Comparison of ENCODE assay signal across 27 mouse cellular contexts in genomic region chr10:116402742-116403425, GRCm38 (mm10).
DNase-seq lines count a peak whose midpoint lies in the region; ATAC-seq and TF ChIP-seq lines count a peak whose summit lies in the region.
"Had no signal": no experiment of that assay in that cellular context is flagged by ENCODE, and none has a peak within 500 bp of the region (broad histone marks: within the 10 kb centered on the region; RNA-seq: fewer than 3 reads in every experiment).

No protein-coding gene starts in this region.

- H3K4me2 ChIP-seq in forebrain, embryonic 16.5 days (ENCODE audit: low read length): no peak overlapping the region
- H3K4me2 ChIP-seq: embryonic facial prominence, embryonic 12.5 days; heart, embryonic 11.5 days; hindbrain, embryonic 15.5 days; intestine, embryonic 15.5 days; limb, embryonic 15.5 days; liver, embryonic 15.5 days; midbrain, embryonic 15.5 days; neural tube, embryonic 13.5 days had no signal

- intact Hi-C loops in left cerebral cortex, adult 2 months (cut with DNase I): no loop called here
- intact Hi-C loops in left cerebral cortex, postnatal 4 days (cut with DNase I): no loop called here

- no peaks in the 10 kb centered on the region for H3K9me3 ChIP-seq in forebrain, embryonic 16.5 days (ENCODE audit: control insufficient read depth, low read length)
- H3K9me3 ChIP-seq in forebrain, embryonic 10.5 days: no peaks in the 10 kb centered on the region
- H3K9me3 ChIP-seq: embryonic facial prominence, embryonic 12.5 days; hindbrain, embryonic 15.5 days; intestine, embryonic 15.5 days; limb, embryonic 15.5 days; liver, embryonic 15.5 days; midbrain, embryonic 15.5 days; neural tube, embryonic 13.5 days had no signal

- H3K9ac ChIP-seq in forebrain, embryonic 16.5 days (replicated peaks; ENCODE audit: low read depth, low read length): no peak overlapping the region
- H3K9ac ChIP-seq: embryonic facial prominence, embryonic 12.5 days; hindbrain, embryonic 15.5 days; intestine, embryonic 15.5 days; limb, embryonic 15.5 days; liver, embryonic 15.5 days; midbrain, embryonic 15.5 days; neural tube, embryonic 13.5 days had no signal

- H3K4me3 ChIP-seq in forebrain, embryonic 16.5 days (replicated peaks; ENCODE audit: low read length): no peak overlapping the region
- H3K4me3 ChIP-seq in forebrain, embryonic 10.5 days: no peak overlapping the region
- H3K4me3 ChIP-seq in left cerebral cortex, adult 2 months: no peak overlapping the region
- H3K4me3 ChIP-seq: embryonic facial prominence, embryonic 12.5 days; hindbrain, embryonic 15.5 days; intestine, embryonic 15.5 days; limb, embryonic 15.5 days; liver, embryonic 15.5 days; midbrain, embryonic 15.5 days; myocyte; neural tube, embryonic 13.5 days had no signal

- H3K27ac ChIP-seq in forebrain, embryonic 16.5 days (ENCODE audit: low read length): no peak overlapping the region
- no peak overlapping the region for H3K27ac ChIP-seq in forebrain, embryonic 10.5 days
- H3K27ac ChIP-seq in left cerebral cortex, adult 2 months: peak overlapping the region; percentile 71
- H3K27ac ChIP-seq: embryonic facial prominence, embryonic 12.5 days; hindbrain, embryonic 15.5 days; intestine, embryonic 15.5 days; limb, embryonic 15.5 days; liver, embryonic 15.5 days; macrophage; midbrain, embryonic 15.5 days; neural tube, embryonic 13.5 days had no signal

- 81% methylated on average over 6 of the region's 6 CpGs for WGBS in forebrain, embryonic 16.5 days
- 90% methylated on average over 6 of the region's 6 CpGs for WGBS in forebrain, embryonic 10.5 days

- H3K27me3 ChIP-seq in forebrain, embryonic 16.5 days (replicated peaks; ENCODE audit: control insufficient read depth, insufficient read depth, low read length): no peaks in the 10 kb centered on the region
- no peaks in the 10 kb centered on the region for H3K27me3 ChIP-seq in forebrain, embryonic 10.5 days (ENCODE audit: poor library complexity, severe bottlenecking)
- H3K27me3 ChIP-seq: embryonic facial prominence, embryonic 12.5 days; hindbrain, embryonic 15.5 days; intestine, embryonic 15.5 days; limb, embryonic 15.5 days; liver, embryonic 15.5 days; midbrain, embryonic 15.5 days had no signal

- no peaks in the 10 kb centered on the region for H3K36me3 ChIP-seq in forebrain, embryonic 16.5 days (ENCODE audit: control insufficient read depth, insufficient read depth)
- H3K36me3 ChIP-seq in forebrain, embryonic 10.5 days (replicated peaks): no peaks in the 10 kb centered on the region
- H3K36me3 ChIP-seq: embryonic facial prominence, embryonic 12.5 days; hindbrain, embryonic 15.5 days; intestine, embryonic 15.5 days; limb, embryonic 15.5 days; liver, embryonic 15.5 days; midbrain, embryonic 15.5 days; neural tube, embryonic 13.5 days had no signal

- no peak for DNase-seq in forebrain, embryonic 10.5 days (ENCODE audit: extremely low spot score, low spot score)
- peak in 1 of 2 experiments; percentile 37 for DNase-seq in left cerebral cortex, adult 2 months (ENCODE audit: extremely low spot score in 1 of 2, low spot score in 2 of 2)
- no peak for DNase-seq in left cerebral cortex, postnatal 4 days
- DNase-seq in right cerebral cortex, postnatal 36 days (ENCODE audit: low spot score in 2 of 2): peak; percentile 24 to 43
- DNase-seq in right cerebral cortex, postnatal 14 days: no peak
- peak; percentile 43 for DNase-seq in telencephalon, adult 2 months (ENCODE audit: low read depth, low spot score)
- no peak for DNase-seq in thymus, postnatal 36 days
- DNase-seq: adrenal gland, adult 8-10 months; cerebellum, adult 9-11 months; gastrocnemius, postnatal 14 days; heart, adult 11 months; kidney, adult 8-10 months; kidney, postnatal 10 days; retina, postnatal 1 day; thymus, adult 2 months had no signal

- ATAC-seq in forebrain, embryonic 16.5 days: peak; percentile 53
- ATAC-seq: activated CD4-positive, CD25-positive, alpha-beta regulatory T cell, adult 4 months; intestine, embryonic 15.5 days; midbrain, embryonic 15.5 days had no signal

- no peak for TF ChIP-seq CTCF in left cerebral cortex, adult 2 months (IDR thresholded peaks at IDR 0.05)

- H3K4me1 ChIP-seq in forebrain, embryonic 16.5 days (replicated peaks; ENCODE audit: control insufficient read depth, insufficient read depth, low read length): peaks cover 7% of the 10 kb centered on the region
- H3K4me1 ChIP-seq in forebrain, embryonic 10.5 days: 0 out of 2 replicates have a peak, but pooled peaks cover 5% of the 10 kb centered on the region
- H3K4me1 ChIP-seq: intestine, embryonic 15.5 days; liver, embryonic 15.5 days had no signal

Comparison
In these comparisons a context has a peak if more than half of its experiments do, and no peak if none do; other contexts are left out.
1. DNase-seq: peak in right cerebral cortex, postnatal 36 days (2 of 2) and telencephalon, adult 2 months (single experiment); none in forebrain, embryonic 10.5 days (single experiment), left cerebral cortex, postnatal 4 days (single experiment), right cerebral cortex, postnatal 14 days (single experiment) and thymus, postnatal 36 days (0 of 2).